Mouse (Mus musculus): ENCODE data around the gene Syne2. TPM values are rescaled to one million over a fixed set of nuclear protein-coding genes. Genes with fewer than 3 reads are reported as not detected.

Syne2 gene
- total RNA-seq, 2 experiments from 2014 or later, result 37.5 to 43.1 TPM

Small RNA genes lying within 50 kb of the gene (microRNA-seq; reads per million reads assigned to microRNA genes)
- gene Mir5101, result 0.85 reads per million

Other genes with a start within 250 kb of the Syne2 start
- 10 to 100 TPM; 32.3 to 37.3 TPM for gene Ppp2r5e, start 221.9 kb upstream of the Syne2 start, total RNA-seq (2021)
- gene Wdr89, start 148.6 kb upstream of the Syne2 start, total RNA-seq (2021), result 1 to 10 TPM; 3.6 to 3.9 TPM
- 10 to 100 TPM; 21.2 to 22.8 TPM for gene Sgpp1, start 82.4 kb upstream of the Syne2 start, total RNA-seq (2021)

Data from gastrocnemius, postnatal 4 days (tissue).